In genomic region chr10:100160532-100160852, GRCm38 (mm10) we compare ENCODE assay signal across 10 mouse cellular contexts.
DNase-seq lines count a peak whose midpoint lies in the region; ATAC-seq lines count a peak whose summit lies in the region.
"Had no signal": no experiment of that assay in that cellular context is flagged by ENCODE, and none has a peak within 500 bp of the region (broad histone marks: within the 10 kb centered on the region; RNA-seq: fewer than 3 reads in every experiment).

No protein-coding gene starts in this region.

- no peak for ATAC-seq in kidney, embryonic 16.5 days (ENCODE audit: low FRiP score, low TSS enrichment)
- peak; percentile 67 for ATAC-seq in granulocyte monocyte progenitor cell, adult 5-6 weeks (replicated peaks; ENCODE audit: poor library complexity, severe bottlenecking)

- intact Hi-C loops in left cerebral cortex, postnatal 4 days (cut with DNase I) = no loop called here

- no peak overlapping the region for H3K4me2 ChIP-seq in kidney, embryonic 16.5 days (replicated peaks; ENCODE audit: low read depth, low read length)
- H3K4me2 ChIP-seq: hindbrain, embryonic 14.5 days had no signal

- 55% methylated on average over 4 of the region's 4 CpGs for WGBS in kidney, embryonic 16.5 days

- no peak overlapping the region for H3K4me3 ChIP-seq in kidney, embryonic 16.5 days (ENCODE audit: low read length)
- no peak overlapping the region for H3K4me3 ChIP-seq in brown adipose tissue, adult 24 weeks (ENCODE audit: insufficient read depth, low read depth, low read length)
- H3K4me3 ChIP-seq in megakaryocyte, embryonic 14.5 days (replicated peaks) = peak overlapping the region; percentile 90

- H3K4me1 ChIP-seq in kidney, embryonic 16.5 days (ENCODE audit: insufficient read depth, low read length) = peaks cover 2% of the 10 kb centered on the region; the same call in 1 of the 2 replicates
- H3K4me1 ChIP-seq in brown adipose tissue, adult 24 weeks (ENCODE audit: control insufficient read depth, insufficient read depth, insufficient read length, low read length) = peaks cover 2% of the 10 kb centered on the region
- H3K4me1 ChIP-seq in megakaryocyte, embryonic 14.5 days = peaks cover 28% of the 10 kb centered on the region

- H3K27me3 ChIP-seq in kidney, embryonic 16.5 days (ENCODE audit: insufficient read depth, low read length) = no peaks in the 10 kb centered on the region
- no peaks in the 10 kb centered on the region for H3K27me3 ChIP-seq in megakaryocyte, embryonic 14.5 days (replicated peaks)

- H3K9me3 ChIP-seq in kidney, embryonic 16.5 days (ENCODE audit: low read length) = no peaks in the 10 kb centered on the region
- no peaks in the 10 kb centered on the region for H3K9me3 ChIP-seq in megakaryocyte, embryonic 14.5 days

- H3K9ac ChIP-seq in kidney, embryonic 16.5 days (replicated peaks; ENCODE audit: low read length) = no peak overlapping the region; the same call in 1 of the 2 replicates
- H3K9ac ChIP-seq: hindbrain, embryonic 14.5 days had no signal

- H3K36me3 ChIP-seq in kidney, embryonic 16.5 days (ENCODE audit: insufficient read depth, low read length) = no peaks in the 10 kb centered on the region
- H3K36me3 ChIP-seq in megakaryocyte, embryonic 14.5 days (replicated peaks; ENCODE audit: low read length) = no peaks in the 10 kb centered on the region

- no peak for DNase-seq in kidney, adult 8-10 months
- DNase-seq in cerebellum, postnatal 36 days = no peak
- no peak for DNase-seq in left cerebral cortex, postnatal 4 days
- DNase-seq: cerebellum, postnatal 25 days; thymus, postnatal 36 days had no signal

- peak overlapping the region; percentile 46; the same call in 1 of the 2 replicates for H3K27ac ChIP-seq in kidney, embryonic 16.5 days (ENCODE audit: low read length)
- peak overlapping the region; percentile 72 for H3K27ac ChIP-seq in brown adipose tissue, adult 24 weeks (replicated peaks; ENCODE audit: low read depth, low read length)
- H3K27ac ChIP-seq: hindbrain, embryonic 14.5 days had no signal
